Mouse (Mus musculus): ENCODE measurements around the gene Crim1. TPM values are rescaled to one million over a fixed set of nuclear protein-coding genes. Genes with fewer than 3 reads are reported as not detected.

The Crim1 gene
- polyA plus RNA-seq, 1 experiment: 3.2 TPM

GRCm38 (mm10) chr17:78331438-78331837 is 131.4 kb downstream of the Crim1 start:
- Histone ChIP-seq H3K9me3 (no peaks in the 10 kb centered on the region), H3K4me1 (peaks cover 30% of the 10 kb centered on the region), H3K36me3 (replicated peaks; ENCODE audit: low read length) (peaks cover 20% of the 10 kb centered on the region), H3K4me3 (replicated peaks) (no peak overlapping the region), H3K27me3 (replicated peaks) (no peaks in the 10 kb centered on the region)
- TF ChIP-seq FLI1 (IDR thresholded peaks at IDR 0.05; ENCODE audit: low read length) (no peak), GATA1 (IDR thresholded peaks at IDR 0.05; ENCODE audit: borderline replicate concordance, low read length) (no peak)

GRCm38 (mm10) chr17:78333275-78333674 is 133.2 kb downstream of the Crim1 start:
- H3K4me1 ChIP-seq: peaks cover 13% of the 10 kb centered on the region
- H3K36me3 ChIP-seq (replicated peaks; ENCODE audit: low read length): peaks cover 29% of the 10 kb centered on the region
- no peaks in the 10 kb centered on the region for H3K27me3 ChIP-seq (replicated peaks)
- no peaks in the 10 kb centered on the region for H3K9me3 ChIP-seq
- H3K4me3 ChIP-seq (replicated peaks): no peak overlapping the region
- TF ChIP-seq GATA1 (IDR thresholded peaks at IDR 0.05; ENCODE audit: borderline replicate concordance, low read length) (no peak), FLI1 (IDR thresholded peaks at IDR 0.05; ENCODE audit: low read length) (no peak)

GRCm38 (mm10) chr17:78335250-78335649 is 135.2 kb downstream of the Crim1 start:
- Histone ChIP-seq H3K36me3 (replicated peaks; ENCODE audit: low read length) (peaks cover 36% of the 10 kb centered on the region), H3K4me1 (0 out of 2 replicates have a peak, but pooled peaks cover 3% of the 10 kb centered on the region), H3K9me3 (no peaks in the 10 kb centered on the region), H3K4me3 (replicated peaks) (no peak overlapping the region), H3K27me3 (replicated peaks) (no peaks in the 10 kb centered on the region)
- TF ChIP-seq GATA1 (IDR thresholded peaks at IDR 0.05; ENCODE audit: borderline replicate concordance, low read length): no peak
- no peak for TF ChIP-seq FLI1 (IDR thresholded peaks at IDR 0.05; ENCODE audit: low read length)

- Histone ChIP-seq H3K4me3 (replicated peaks) (no peak overlapping the region), H3K36me3 (replicated peaks; ENCODE audit: low read length) (peaks cover 35% of the 10 kb centered on the region), H3K27me3 (replicated peaks) (no peaks in the 10 kb centered on the region), H3K4me1 (peaks cover 10% of the 10 kb centered on the region; the same call in 1 of the 2 replicates), H3K9me3 (no peaks in the 10 kb centered on the region)
- TF ChIP-seq GATA1 (IDR thresholded peaks at IDR 0.05; ENCODE audit: borderline replicate concordance, low read length): no peak
These were observed 143.6 kb downstream of the Crim1 start for GRCm38 (mm10) chr17:78343688-78344087.

GRCm38 (mm10) chr17:78347111-78347801 is 147.2 kb downstream of the Crim1 start:
- H3K4me1 ChIP-seq: peaks cover 16% of the 10 kb centered on the region
- no peaks in the 10 kb centered on the region for H3K9me3 ChIP-seq
- H3K4me3 ChIP-seq (replicated peaks): no peak overlapping the region
- peaks cover 55% of the 10 kb centered on the region for H3K36me3 ChIP-seq (replicated peaks; ENCODE audit: low read length)
- no peaks in the 10 kb centered on the region for H3K27me3 ChIP-seq (replicated peaks)
- TF ChIP-seq FLI1 (IDR thresholded peaks at IDR 0.05; ENCODE audit: low read length) (no peak), GATA1 (IDR thresholded peaks at IDR 0.05; ENCODE audit: borderline replicate concordance, low read length) (no peak)

GRCm38 (mm10) chr17:78351676-78352499 is 151.8 kb downstream of the Crim1 start:
- H3K9me3 ChIP-seq: no peaks in the 10 kb centered on the region
- H3K4me3 ChIP-seq (replicated peaks): no peak overlapping the region
- H3K36me3 ChIP-seq (replicated peaks; ENCODE audit: low read length): peaks cover 71% of the 10 kb centered on the region
- H3K27me3 ChIP-seq (replicated peaks): no peaks in the 10 kb centered on the region
- peaks cover 32% of the 10 kb centered on the region for H3K4me1 ChIP-seq
- TF ChIP-seq GATA1 (IDR thresholded peaks at IDR 0.05; ENCODE audit: borderline replicate concordance, low read length) (no peak), FLI1 (IDR thresholded peaks at IDR 0.05; ENCODE audit: low read length) (no peak)

- Histone ChIP-seq H3K4me3 (replicated peaks) (no peak overlapping the region), H3K4me1 (peaks cover 29% of the 10 kb centered on the region), H3K27me3 (replicated peaks) (no peaks in the 10 kb centered on the region), H3K36me3 (replicated peaks; ENCODE audit: low read length) (peaks cover 67% of the 10 kb centered on the region), H3K9me3 (no peaks in the 10 kb centered on the region)
- TF ChIP-seq FLI1 (IDR thresholded peaks at IDR 0.05; ENCODE audit: low read length): no peak
- no peak for TF ChIP-seq GATA1 (IDR thresholded peaks at IDR 0.05; ENCODE audit: borderline replicate concordance, low read length)
These were observed 152.4 kb downstream of the Crim1 start for GRCm38 (mm10) chr17:78352500-78352855.

GRCm38 (mm10) chr17:78354411-78354810 is 154.4 kb downstream of the Crim1 start:
- Histone ChIP-seq H3K4me1 (peaks cover 33% of the 10 kb centered on the region), H3K4me3 (replicated peaks) (no peak overlapping the region), H3K36me3 (replicated peaks; ENCODE audit: low read length) (peaks cover 56% of the 10 kb centered on the region), H3K27me3 (replicated peaks) (no peaks in the 10 kb centered on the region), H3K9me3 (no peaks in the 10 kb centered on the region)
- no peak for TF ChIP-seq GATA1 (IDR thresholded peaks at IDR 0.05; ENCODE audit: borderline replicate concordance, low read length)
- TF ChIP-seq FLI1 (IDR thresholded peaks at IDR 0.05; ENCODE audit: low read length): no peak

- H3K4me3 ChIP-seq (replicated peaks): no peak overlapping the region
- H3K36me3 ChIP-seq (replicated peaks; ENCODE audit: low read length): peaks cover 54% of the 10 kb centered on the region
- H3K27me3 ChIP-seq (replicated peaks): no peaks in the 10 kb centered on the region
- H3K9me3 ChIP-seq: no peaks in the 10 kb centered on the region
- TF ChIP-seq FLI1 (IDR thresholded peaks at IDR 0.05; ENCODE audit: low read length) (no peak), GATA1 (IDR thresholded peaks at IDR 0.05; ENCODE audit: borderline replicate concordance, low read length) (no peak)
- H3K4me1 ChIP-seq: peaks cover 36% of the 10 kb centered on the region
These were observed 154.8 kb downstream of the Crim1 start for GRCm38 (mm10) chr17:78354871-78355270.

- Histone ChIP-seq H3K36me3 (replicated peaks; ENCODE audit: low read length) (peaks cover 51% of the 10 kb centered on the region), H3K4me3 (replicated peaks) (no peak overlapping the region), H3K4me1 (peaks cover 42% of the 10 kb centered on the region), H3K9me3 (no peaks in the 10 kb centered on the region), H3K27me3 (replicated peaks) (no peaks in the 10 kb centered on the region)
- no peak for TF ChIP-seq FLI1 (IDR thresholded peaks at IDR 0.05; ENCODE audit: low read length)
- no peak for TF ChIP-seq GATA1 (IDR thresholded peaks at IDR 0.05; ENCODE audit: borderline replicate concordance, low read length)
These were observed 155.6 kb downstream of the Crim1 start for GRCm38 (mm10) chr17:78355611-78356010.
